Mouse (Mus musculus) midbrain, embryonic 12.5 days (tissue): ENCODE measurements around the gene Inhbc. TPM values are rescaled to one million over a fixed set of nuclear protein-coding genes. Genes with fewer than 3 reads are reported as not detected.
"Not testable (repeated sequence)": the region's sequence is repeated elsewhere in the genome, so short reads cannot be mapped to it uniquely, and the experiment has no call there.

ENCODE experiments used
- ATAC-seq: fragments of 200-750 bp; cut with Nextera tagmentation; 2 replicates; pipeline ENCODE4 v1.8.0; 2017; ENCODE audit warnings: low read depth, moderate TSS enrichment, moderate library complexity; ENCODE audit not compliant: low FRiP score
- H3K27ac ChIP-seq: fragments of 300-500 bp; sonication (generic); replicated peaks from 2 replicates; pipeline ENCODE4 v1.5.1; 2016; ENCODE audit warnings: mild to moderate bottlenecking
- H3K27me3 ChIP-seq: fragments of 300-500 bp; sonication (generic); 2 replicates; pipeline ENCODE4 v1.6.1; 2016; ENCODE audit warnings: mild to moderate bottlenecking
- H3K36me3 ChIP-seq: fragments of 300-500 bp; sonication (generic); 2 replicates; pipeline ENCODE4 v1.6.1; 2016
- H3K4me1 ChIP-seq: fragments of 300-500 bp; sonication (generic); 2 replicates; pipeline ENCODE4 v1.6.1; 2016
- H3K4me2 ChIP-seq: fragments of 300-500 bp; sonication (generic); replicated peaks from 2 replicates; pipeline ENCODE4 v1.6.1; 2016; ENCODE audit warnings: mild to moderate bottlenecking, moderate library complexity
- H3K4me3 ChIP-seq: fragments of 300-500 bp; sonication (generic); 2 replicates; pipeline ENCODE4 v1.5.1; 2016; ENCODE audit warnings: mild to moderate bottlenecking
- H3K9ac ChIP-seq: fragments of 300-500 bp; sonication (generic); replicated peaks from 2 replicates; pipeline ENCODE4 v1.6.1; 2016; ENCODE audit warnings: mild to moderate bottlenecking, moderate library complexity
- H3K9me3 ChIP-seq: fragments of 300-500 bp; sonication (generic); 2 replicates; pipeline ENCODE4 v1.6.1; 2016; ENCODE audit warnings: mild to moderate bottlenecking
- WGBS: fragments of 180-500 bp; shearing (Covaris S2); methylation state at CpG from one replicate; pipeline ENCODE4 v1.1.7; 2016; 5-methylcytosine and 5-hydroxymethylcytosine counted together
- polyA plus RNA-seq: library from polyadenylated mRNA; unstranded; fragments of >200 nt; fragmentation: Nextera tagmentation; extraction: Ambion mirVana; gene quantifications from 2 replicates; pipeline ENCODE4 v1.2.1, GENCODE M21; 2016

The Inhbc gene
- polyA plus RNA-seq, 1 experiment from 2014 or later, result not detected

GRCm38 (mm10) chr10:127323131-127323855 is 46.9 kb downstream of the Inhbc start:
- H3K9ac ChIP-seq, result no peak overlapping the region
- H3K27ac ChIP-seq, result no peak overlapping the region
- no peak for ATAC-seq
- H3K4me1 ChIP-seq, result peaks cover 12% of the 10 kb centered on the region
- H3K9me3 ChIP-seq, result no peaks in the 10 kb centered on the region
- peaks cover 73% of the 10 kb centered on the region for H3K27me3 ChIP-seq
- 81% methylated on average over 17 of the region's 17 CpGs for WGBS
- no peaks in the 10 kb centered on the region for H3K36me3 ChIP-seq
- H3K4me3 ChIP-seq, result no peak overlapping the region
- H3K4me2 ChIP-seq, result no peak overlapping the region

DNA sequence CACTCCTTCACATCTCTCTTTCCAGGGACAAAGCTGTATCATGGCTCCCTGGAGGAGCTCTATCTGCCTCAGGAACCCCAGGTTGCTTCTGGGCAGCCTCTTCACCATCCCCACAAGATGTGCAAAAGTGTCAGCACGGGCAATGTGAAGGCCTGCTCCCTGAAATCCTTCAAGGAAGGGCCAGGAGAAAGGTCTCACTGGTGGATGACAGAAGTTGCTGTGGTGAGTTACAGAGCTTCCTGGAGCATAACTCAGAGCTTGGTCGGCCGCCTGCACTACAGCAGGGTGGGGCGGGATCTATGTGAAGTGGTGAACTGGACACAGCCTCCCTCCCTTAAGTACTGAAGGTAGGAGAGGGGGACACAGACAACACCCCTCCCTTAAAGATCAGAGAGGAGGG is 47.6 kb downstream of the Inhbc start:
- H3K27me3 ChIP-seq, result peaks cover 67% of the 10 kb centered on the region

DNA sequence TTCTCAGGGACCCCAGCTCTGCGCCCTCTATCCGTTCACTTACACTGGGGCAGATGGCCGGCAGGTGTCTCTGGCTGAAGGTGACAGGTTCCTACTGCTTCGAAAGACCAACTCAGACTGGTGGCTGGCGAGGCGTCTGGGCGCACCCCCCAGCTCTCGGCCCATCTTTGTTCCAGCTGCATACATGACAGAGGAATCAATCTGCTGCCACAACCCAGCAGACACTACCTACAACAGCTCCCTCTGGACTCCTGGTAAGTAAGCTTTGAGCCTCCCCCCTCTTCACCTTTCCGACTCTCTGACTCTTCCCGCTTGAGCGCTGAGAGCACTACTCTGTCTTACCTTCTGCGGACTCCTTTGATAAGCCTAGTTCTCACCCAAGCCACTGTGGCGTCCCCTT is 48.1 kb downstream of the Inhbc start:
- Histone ChIP-seq H3K9me3 (no peaks in the 10 kb centered on the region), H3K27me3 (peaks cover 62% of the 10 kb centered on the region), H3K4me2 (no peak overlapping the region), H3K36me3 (no peaks in the 10 kb centered on the region), H3K27ac (no peak overlapping the region), H3K9ac (no peak overlapping the region), H3K4me1 (peaks cover 12% of the 10 kb centered on the region), H3K4me3 (no peak overlapping the region)
- WGBS, result 64% methylated on average over 13 of the region's 13 CpGs
- no peak for ATAC-seq

More for the DNA sequence above, 47.6 kb downstream of the Inhbc start:
- H3K27ac ChIP-seq, result no peak overlapping the region
- peaks cover 12% of the 10 kb centered on the region for H3K4me1 ChIP-seq
- no peaks in the 10 kb centered on the region for H3K9me3 ChIP-seq
- no peaks in the 10 kb centered on the region for H3K36me3 ChIP-seq
- no peak overlapping the region for H3K4me3 ChIP-seq
- H3K9ac ChIP-seq, result no peak overlapping the region
- 77% methylated on average over 4 of the region's 4 CpGs for WGBS
- ATAC-seq, result no peak
- H3K4me2 ChIP-seq, result no peak overlapping the region

- no peak within 1 kb of the TSS for H3K9ac ChIP-seq
- 88% methylated on average over 2 of the region's 3 CpGs for whole genome bisulfite sequencing
- no peak for ATAC-seq
- H3K36me3 ChIP-seq, result no peaks in the 10 kb centered on the region
- peaks cover 8% of the 10 kb centered on the region for H3K4me1 ChIP-seq
- H3K9me3 ChIP-seq, result no peaks in the 10 kb centered on the region
- peaks cover 56% of the 10 kb centered on the region for H3K27me3 ChIP-seq
- H3K27ac ChIP-seq, result no peak within 1 kb of the TSS
- H3K4me2 ChIP-seq, result no peak within 1 kb of the TSS
- H3K4me3 ChIP-seq, result no peak within 1 kb of the TSS
These were observed 48.6 kb downstream of the Inhbc start, which contains the start of gene Arhgap9 for GRCm38 (mm10) chr10:127321621-127322020. Arhgap9 (plus strand) TSS chr10:127321964.

GRCm38 (mm10) chr10:127319969-127320368 is 50.3 kb downstream of the Inhbc start:
- Histone ChIP-seq H3K9ac (no peak overlapping the region), H3K4me3 (no peak overlapping the region), H3K9me3 (no peaks in the 10 kb centered on the region), H3K4me2 (no peak overlapping the region), H3K36me3 (no peaks in the 10 kb centered on the region), H3K27me3 (peaks cover 40% of the 10 kb centered on the region), H3K27ac (no peak overlapping the region), H3K4me1 (no peaks in the 10 kb centered on the region)
- ATAC-seq, result no peak
- 87% methylated on average over 7 of the region's 7 CpGs for WGBS

- no peaks in the 10 kb centered on the region for H3K4me1 ChIP-seq
- 49% methylated on average over 4 of the region's 4 CpGs for WGBS
These were observed 52.2 kb downstream of the Inhbc start for GRCm38 (mm10) chr10:127318009-127318408.

GRCm38 (mm10) chr10:127317277-127317676 is 53.0 kb downstream of the Inhbc start:
- ATAC-seq, result no peak
- Histone ChIP-seq H3K4me1 (no peaks in the 10 kb centered on the region), H3K4me3 (no peak overlapping the region), H3K9ac (no peak overlapping the region), H3K9me3 (no peaks in the 10 kb centered on the region), H3K4me2 (no peak overlapping the region), H3K36me3 (no peaks in the 10 kb centered on the region), H3K27ac (no peak overlapping the region), H3K27me3 (peaks cover 13% of the 10 kb centered on the region)
- 73% methylated on average over 2 of the region's 2 CpGs for WGBS

More at GRCm38 (mm10) chr10:127318009-127318408, 52.2 kb downstream of the Inhbc start:
- no peak overlapping the region for H3K9ac ChIP-seq
- no peaks in the 10 kb centered on the region for H3K36me3 ChIP-seq
- no peaks in the 10 kb centered on the region for H3K9me3 ChIP-seq
- H3K27ac ChIP-seq, result no peak overlapping the region
- ATAC-seq, result no peak
- H3K4me3 ChIP-seq, result no peak overlapping the region
- no peak overlapping the region for H3K4me2 ChIP-seq
- peaks cover 20% of the 10 kb centered on the region for H3K27me3 ChIP-seq

DNA sequence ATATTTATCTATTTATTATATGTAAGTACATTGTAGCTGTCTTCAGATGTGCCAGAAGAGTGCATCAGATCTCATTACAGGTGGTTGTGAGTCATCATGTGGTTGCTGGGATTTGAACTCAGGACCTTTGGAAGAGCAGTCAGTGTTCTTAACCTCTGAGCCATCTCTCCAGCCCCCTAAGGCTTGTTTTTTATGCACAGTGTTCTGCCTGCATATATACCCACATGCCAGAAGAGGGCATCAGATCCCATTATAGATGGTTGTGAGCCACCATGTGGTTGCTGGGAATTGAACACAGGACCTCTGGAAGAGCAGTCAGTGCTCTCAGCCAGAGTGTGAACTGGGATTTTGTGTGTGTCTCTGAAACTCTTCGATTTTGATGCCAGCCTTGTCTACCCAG is 55.3 kb downstream of the Inhbc start:
- peaks cover 12% of the 10 kb centered on the region for H3K4me1 ChIP-seq
- not testable (repeated sequence) for H3K9me3 ChIP-seq, H3K4me3 ChIP-seq, H3K36me3 ChIP-seq, H3K4me2 ChIP-seq, ATAC-seq, H3K27me3 ChIP-seq, H3K9ac ChIP-seq, H3K27ac ChIP-seq
- 80% methylated on average over 1 of the region's 1 CpGs for WGBS

GRCm38 (mm10) chr10:127313516-127313915 is 56.7 kb downstream of the Inhbc start:
- not testable (repeated sequence) for H3K4me2 ChIP-seq, H3K4me3 ChIP-seq, H3K9me3 ChIP-seq, H3K9ac ChIP-seq, ATAC-seq, H3K27me3 ChIP-seq, H3K27ac ChIP-seq
- Histone ChIP-seq H3K4me1 (peaks cover 13% of the 10 kb centered on the region), H3K36me3 (peaks cover 11% of the 10 kb centered on the region)
- 93% methylated on average over 5 of the region's 5 CpGs for WGBS

DNA sequence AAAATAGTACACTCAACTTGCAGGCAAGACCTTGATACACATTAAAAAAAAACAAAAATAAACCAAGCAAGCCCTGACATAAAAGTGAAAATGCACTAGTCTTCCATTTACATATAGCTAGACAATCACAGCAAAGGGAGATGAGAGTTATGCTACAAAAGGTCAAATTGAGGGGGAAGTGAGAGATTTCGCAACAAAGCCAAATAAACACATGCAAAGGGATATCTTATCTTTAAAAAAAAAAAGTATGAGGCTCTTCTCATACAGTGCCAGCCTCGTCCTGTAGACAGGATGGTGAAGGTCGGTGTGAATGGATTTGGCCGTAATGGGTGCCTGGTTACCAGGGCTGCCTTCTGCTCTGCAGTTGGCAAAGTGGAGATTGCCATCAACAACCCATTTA is 57.4 kb downstream of the Inhbc start:
- Histone ChIP-seq H3K9ac (no peak overlapping the region), H3K4me2 (no peak overlapping the region), H3K27ac (no peak overlapping the region), H3K4me1 (peaks cover 13% of the 10 kb centered on the region), H3K4me3 (no peak overlapping the region), H3K27me3 (no peaks in the 10 kb centered on the region), H3K36me3 (peaks cover 18% of the 10 kb centered on the region), H3K9me3 (no peaks in the 10 kb centered on the region)
- 79% methylated on average over 4 of the region's 4 CpGs for WGBS
- no peak for ATAC-seq

- Histone ChIP-seq H3K9ac (peak overlapping the region; percentile 83), H3K27me3 (no peaks in the 10 kb centered on the region)
These were observed 57.9 kb downstream of the Inhbc start for GRCm38 (mm10) chr10:127312356-127312676.

GRCm38 (mm10) chr10:127311476-127312355 is 58.5 kb downstream of the Inhbc start, which contains the start of gene Mars:
Mars (minus strand) TSS chr10:127311786.
- Histone ChIP-seq H3K4me3 (peak within 1 kb of the TSS; percentile 80), H3K27me3 (no peaks in the 10 kb centered on the region), H3K9ac (peak within 1 kb of the TSS; percentile 83), H3K36me3 (peaks cover 29% of the 10 kb centered on the region), H3K4me2 (peak within 1 kb of the TSS; percentile 67), H3K27ac (peak within 1 kb of the TSS; percentile 70), H3K9me3 (no peaks in the 10 kb centered on the region), H3K4me1 (peaks cover 13% of the 10 kb centered on the region)
- ATAC-seq, result peak; percentile 94
- WGBS, result under 1% methylated on average over 65 of the region's 65 CpGs

More at GRCm38 (mm10) chr10:127312356-127312676, 57.9 kb downstream of the Inhbc start:
- H3K4me2 ChIP-seq, result peak overlapping the region; percentile 67
- H3K9me3 ChIP-seq, result no peaks in the 10 kb centered on the region
- 2% methylated on average over 4 of the region's 4 CpGs for WGBS
- peak overlapping the region; percentile 80 for H3K4me3 ChIP-seq
- H3K4me1 ChIP-seq, result peaks cover 13% of the 10 kb centered on the region
- peaks cover 23% of the 10 kb centered on the region for H3K36me3 ChIP-seq
- peak overlapping the region; percentile 70 for H3K27ac ChIP-seq
- peak; percentile 53 for ATAC-seq
